Mouse (Mus musculus) midbrain, embryonic 15.5 days (tissue): ENCODE measurements around the gene Cox16. TPM values are rescaled to one million over a fixed set of nuclear protein-coding genes. Genes with fewer than 3 reads are reported as not detected.

ENCODE experiments used
- ATAC-seq: fragments of 200-750 bp; cut with Nextera tagmentation; replicated peaks from 2 replicates; pipeline ENCODE4 v1.8.0; 2017; ENCODE audit warnings: moderate TSS enrichment
- H3K27ac ChIP-seq: fragments of 300-500 bp; sonication (generic); 2 replicates; pipeline ENCODE4 v1.5.1; 2015; ENCODE audit warnings: mild to moderate bottlenecking, inconsistent platforms
- H3K27me3 ChIP-seq: fragments of 300-500 bp; sonication (generic); replicated peaks from 2 replicates; pipeline ENCODE4 v1.6.1; 2015; ENCODE audit warnings: inconsistent platforms
- H3K36me3 ChIP-seq: fragments of 300-500 bp; sonication (generic); replicated peaks from 2 replicates; pipeline ENCODE4 v1.6.1; 2015; ENCODE audit warnings: inconsistent platforms
- H3K4me1 ChIP-seq: fragments of 300-500 bp; sonication (generic); 2 replicates; pipeline ENCODE4 v1.6.1; 2015; ENCODE audit warnings: inconsistent platforms
- H3K4me2 ChIP-seq: fragments of 300-500 bp; sonication (generic); 2 replicates; pipeline ENCODE4 v1.6.1; 2015; ENCODE audit warnings: inconsistent platforms, mild to moderate bottlenecking, moderate library complexity
- H3K4me3 ChIP-seq: fragments of 300-500 bp; sonication (generic); 2 replicates; pipeline ENCODE4 v1.5.1; 2015; ENCODE audit warnings: mild to moderate bottlenecking, inconsistent platforms
- H3K9ac ChIP-seq: fragments of 300-500 bp; sonication (generic); 2 replicates; pipeline ENCODE4 v1.6.1; 2015; ENCODE audit warnings: mild to moderate bottlenecking, inconsistent platforms
- H3K9me3 ChIP-seq: fragments of 300-500 bp; sonication (generic); 2 replicates; pipeline ENCODE4 v1.6.1; 2016; ENCODE audit warnings: inconsistent platforms
- WGBS: fragments of 180-500 bp; shearing (Covaris S2); methylation state at CpG from one replicate; pipeline ENCODE4 v1.1.7; 2015; ENCODE audit warnings: mixed read lengths; 5-methylcytosine and 5-hydroxymethylcytosine counted together
- polyA plus RNA-seq: library from polyadenylated mRNA; unstranded; fragments of >200 nt; fragmentation: Nextera tagmentation; extraction: Ambion mirVana; gene quantifications from 2 replicates; pipeline ENCODE4 v1.2.1, GENCODE M21; 2015

Gene Cox16
- polyA plus RNA-seq, 1 experiment from 2014 or later: 112 TPM

- Histone ChIP-seq H3K9me3 (no peaks in the 10 kb centered on the region), H3K4me2 (no peak overlapping the region), H3K4me3 (no peak overlapping the region), H3K4me1 (peaks cover 3% of the 10 kb centered on the region), H3K27ac (no peak overlapping the region), H3K36me3 (peaks cover 4% of the 10 kb centered on the region), H3K9ac (no peak overlapping the region), H3K27me3 (no peaks in the 10 kb centered on the region)
- no peak for ATAC-seq
- WGBS: 93% methylated on average over 5 of the region's 5 CpGs
Observed at GRCm38 (mm10) chr12:81315953-81316352, 169.0 kb downstream of the Cox16 start.

Other genes with a start within 250 kb of the Cox16 start
- 9.5 and 9.6 TPM in 2 replicates for gene Slc8a3, start 151.9 kb downstream of the Cox16 start, polyA plus RNA-seq
- 0.15 and 0.19 TPM in 2 replicates for gene Gm4787, start 105.7 kb downstream of the Cox16 start, polyA plus RNA-seq
- 0.49 TPM in 2 replicates for gene Adam4, start 63.2 kb downstream of the Cox16 start, polyA plus RNA-seq
- 32.5 and 41.0 TPM in 2 replicates for gene Gm20498, start 47.8 kb upstream of the Cox16 start, polyA plus RNA-seq
- gene Synj2bp, start 47.8 kb upstream of the Cox16 start, polyA plus RNA-seq: 40.0 and 44.4 TPM in 2 replicates
- gene Adam21, start 83.3 kb upstream of the Cox16 start, polyA plus RNA-seq: 0.79 and 1.3 TPM in 2 replicates
- gene Med6, start 109.9 kb upstream of the Cox16 start, polyA plus RNA-seq: 38.5 and 40.5 TPM in 2 replicates
- gene Ttc9, start 146.1 kb upstream of the Cox16 start, polyA plus RNA-seq: 15.2 and 15.4 TPM in 2 replicates